Mouse (Mus musculus) embryo, embryonic 10 days (tissue): Measurements from ENCODE around the gene Ddi2.
"Not testable (repeated sequence)": the region's sequence is repeated elsewhere in the genome, so short reads cannot be mapped to it uniquely, and the experiment has no call there.

ENCODE experiments used
- DNase-seq: peaks from one replicate; pipeline ENCODE4 v3.0.0-alpha.2; 2015; ENCODE audit warnings: low spot score

The Ddi2 gene

DNA sequence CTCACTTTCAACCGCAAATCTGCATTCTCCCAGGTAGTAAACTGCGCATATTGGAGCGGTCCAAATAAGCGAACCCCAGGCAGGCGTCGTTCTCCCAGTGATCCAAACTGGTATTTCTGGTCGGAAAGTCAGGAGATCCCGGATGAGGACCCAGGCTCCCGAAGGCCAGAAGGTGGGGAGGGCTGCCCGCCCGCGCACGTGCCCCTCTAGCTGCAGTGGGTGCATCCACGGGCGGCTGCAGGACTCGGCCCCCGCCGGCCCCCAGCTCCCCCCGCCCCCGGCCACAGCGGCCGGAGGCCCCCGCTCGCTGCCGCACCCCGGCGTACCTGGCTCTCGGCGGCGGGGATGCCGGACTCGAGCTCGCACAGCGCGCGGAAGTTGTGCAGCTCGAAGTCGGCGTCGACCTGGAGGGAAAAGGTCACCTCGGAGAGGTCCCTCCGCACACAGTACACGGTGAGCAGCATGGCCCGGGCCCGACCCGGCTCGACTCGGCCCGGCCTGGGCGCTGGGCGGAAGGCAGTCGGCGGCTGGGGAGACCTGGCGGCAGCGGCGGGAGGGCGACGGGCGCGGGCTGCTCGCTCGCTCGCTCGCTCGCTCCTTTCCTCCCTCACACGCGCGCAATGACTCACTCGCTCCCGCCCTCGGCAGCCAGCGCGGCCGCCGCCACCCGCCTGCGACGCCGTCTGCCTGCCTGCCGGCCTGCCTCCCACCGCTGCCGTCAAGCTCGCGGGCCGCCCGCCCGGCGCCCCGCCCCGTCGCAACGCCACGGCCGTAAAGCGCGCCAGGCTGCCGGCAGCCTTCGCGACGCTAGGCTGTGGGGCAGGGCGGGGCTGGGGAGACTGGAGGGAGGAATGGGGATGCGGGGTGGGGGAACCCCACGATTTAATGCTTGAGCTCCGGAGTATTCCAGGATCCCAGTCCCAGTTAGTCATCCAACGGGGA is at the start of gene Ddi2:
Gene Ddi2 (minus strand): TSS at position 689 of the 942 bp plus-strand sequence.
- DNase-seq = peak; percentile 90

DNA sequence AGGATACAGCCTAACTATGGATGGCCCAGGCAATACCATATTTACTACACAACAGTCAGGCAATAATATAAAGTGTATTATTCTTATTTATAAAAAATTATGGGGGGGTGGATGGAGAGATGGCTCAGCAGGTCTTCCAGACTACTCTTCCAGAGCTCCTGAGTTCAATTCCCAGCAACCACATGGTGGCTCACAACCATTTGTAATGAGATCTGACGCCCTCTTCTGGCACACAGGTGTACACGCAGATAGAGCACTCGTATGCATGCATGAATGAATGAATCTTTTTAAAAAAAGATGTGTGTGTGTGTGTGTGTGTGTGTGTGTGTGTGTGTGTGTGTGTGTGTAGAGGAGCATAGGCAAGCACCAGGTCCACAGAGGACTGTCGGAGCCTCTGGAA is 49.8 kb upstream of the Ddi2 start:
- DNase-seq = not testable (repeated sequence)

DNA sequence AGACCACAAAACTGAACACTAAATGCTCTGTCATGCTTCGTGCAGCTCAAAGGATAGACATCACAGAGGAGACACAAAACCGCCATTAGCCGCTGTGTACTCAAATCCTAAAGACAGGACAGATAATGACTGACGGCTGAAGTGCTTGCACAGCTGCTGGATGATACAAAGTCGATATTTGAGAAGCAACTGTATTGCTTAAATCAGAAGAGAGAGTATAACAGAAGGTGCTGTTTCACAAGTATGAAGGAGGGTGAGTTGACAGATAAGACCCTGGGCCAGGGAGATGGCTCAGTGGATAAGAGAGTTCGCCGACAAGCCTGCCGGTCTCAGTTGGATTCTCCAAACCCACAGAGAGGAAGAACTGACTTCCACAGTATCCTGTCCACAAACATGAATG is 48.6 kb upstream of the Ddi2 start:
- DNase-seq = no peak

DNA sequence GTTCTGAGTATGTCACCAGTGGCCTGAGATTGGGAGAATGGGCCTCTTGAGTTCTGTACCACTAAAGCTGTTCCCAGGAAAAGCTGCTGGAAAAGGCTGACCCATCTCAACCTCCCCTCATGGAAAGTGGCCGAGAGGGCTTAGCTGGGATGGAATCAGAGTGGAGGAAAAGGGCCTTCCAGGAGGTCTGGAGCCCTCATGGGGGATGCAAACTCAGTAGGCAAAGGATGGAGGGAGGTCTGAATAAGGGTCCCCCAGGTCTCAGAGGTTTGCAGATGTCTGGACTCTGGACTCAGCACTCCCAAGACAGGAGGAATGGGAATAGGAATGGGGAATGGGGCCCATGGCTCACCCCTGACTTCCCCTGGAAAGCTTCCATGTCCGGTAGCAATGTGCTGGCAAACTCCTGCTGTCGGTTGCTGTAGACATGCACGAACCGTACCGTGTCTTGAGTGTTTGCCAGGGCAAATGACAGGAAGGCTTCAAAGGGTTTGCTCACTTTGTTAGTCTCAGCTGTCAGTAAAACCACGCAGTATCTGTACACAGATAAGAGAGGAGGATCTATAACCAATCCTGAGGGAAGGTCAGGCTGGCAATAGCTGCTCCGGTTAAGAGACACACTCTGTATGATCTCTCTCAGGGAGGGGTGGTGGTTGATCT is 46.4 kb upstream of the Ddi2 start:
- no peak for DNase-seq

DNA sequence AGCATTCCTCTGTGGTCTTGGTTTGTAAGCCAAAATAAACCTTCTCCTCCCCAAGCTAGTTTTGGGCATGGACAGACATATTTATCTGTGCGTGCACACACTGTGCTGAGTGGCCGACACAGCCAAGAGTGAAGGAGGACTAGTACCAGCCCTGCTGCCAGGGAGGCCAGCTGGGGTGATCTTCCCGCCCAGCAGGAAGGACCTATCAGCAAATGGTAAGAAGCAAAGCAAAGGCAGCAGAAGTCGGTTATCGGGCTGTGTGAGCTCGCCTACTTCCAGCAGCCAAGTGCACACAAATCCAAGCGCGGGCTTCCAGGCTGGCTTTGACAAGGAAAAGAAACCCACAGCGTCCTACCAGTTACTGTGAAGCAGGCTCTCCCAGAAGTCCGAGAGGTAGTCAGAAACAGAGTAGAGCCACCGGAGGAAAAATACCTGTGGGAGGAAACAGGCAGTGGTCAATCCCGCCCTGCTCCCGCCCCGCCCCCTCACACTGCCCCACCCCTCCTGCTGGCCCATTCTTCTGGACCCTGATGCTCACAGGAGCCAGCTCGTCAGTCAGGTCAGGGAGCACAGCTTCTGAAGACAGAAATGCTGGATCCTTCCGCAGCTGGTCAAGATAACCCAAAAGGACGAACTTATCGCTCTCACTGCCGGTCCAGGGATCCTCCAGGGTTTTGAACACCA is 44.3 kb upstream of the Ddi2 start:
- DNase-seq = no peak

DNA sequence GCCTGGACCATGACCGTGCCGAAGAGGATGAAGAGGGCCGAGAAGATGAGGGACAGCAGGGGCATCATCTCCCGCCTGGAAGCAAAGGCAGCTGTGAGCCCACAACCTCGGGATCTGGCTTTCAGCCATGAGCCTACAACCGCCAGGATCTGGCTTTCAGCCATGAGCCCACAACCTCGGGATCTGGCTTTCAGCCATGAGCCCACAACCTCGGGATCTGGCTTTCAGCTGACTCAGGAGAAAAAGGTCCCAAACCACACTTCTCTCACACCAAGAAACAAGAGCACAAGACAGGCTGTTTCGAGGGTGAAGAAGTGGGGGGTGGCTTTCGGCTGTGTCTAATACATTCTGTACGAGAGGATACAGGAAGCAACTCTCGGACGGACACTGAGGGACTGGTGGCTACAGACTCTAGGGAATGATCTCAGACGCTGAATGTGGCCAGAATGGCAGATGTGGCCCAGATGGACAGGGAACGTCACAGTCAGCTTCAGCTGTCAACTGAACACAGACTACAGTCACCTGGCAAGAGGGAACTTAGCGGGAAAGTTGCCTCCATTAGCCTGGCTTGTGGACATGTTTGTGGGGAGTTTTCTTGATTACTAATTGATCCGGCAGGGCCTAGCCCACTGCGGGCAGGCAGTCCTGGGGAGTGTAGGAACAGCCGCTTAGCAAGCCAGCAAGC is 43.6 kb upstream of the Ddi2 start:
- DNase-seq = no peak

DNA sequence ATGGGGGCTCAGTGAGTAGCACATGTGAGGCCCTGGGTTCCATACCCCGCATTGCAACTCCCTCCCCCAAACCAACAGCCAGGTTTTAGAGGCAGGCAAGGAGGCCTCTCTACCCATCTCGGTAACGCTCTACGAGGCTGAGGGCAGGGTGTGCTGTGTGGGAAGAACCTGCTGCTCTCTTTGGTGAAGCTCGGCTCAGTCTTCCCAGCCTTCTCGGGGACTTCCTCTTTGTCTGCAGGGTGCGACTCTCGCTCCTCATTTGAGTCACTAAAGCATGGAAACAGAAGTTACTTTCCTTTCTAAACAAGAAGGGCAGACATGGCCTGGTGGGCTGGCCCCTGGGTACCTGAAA is 43.1 kb upstream of the Ddi2 start:
- DNase-seq = no peak

DNA sequence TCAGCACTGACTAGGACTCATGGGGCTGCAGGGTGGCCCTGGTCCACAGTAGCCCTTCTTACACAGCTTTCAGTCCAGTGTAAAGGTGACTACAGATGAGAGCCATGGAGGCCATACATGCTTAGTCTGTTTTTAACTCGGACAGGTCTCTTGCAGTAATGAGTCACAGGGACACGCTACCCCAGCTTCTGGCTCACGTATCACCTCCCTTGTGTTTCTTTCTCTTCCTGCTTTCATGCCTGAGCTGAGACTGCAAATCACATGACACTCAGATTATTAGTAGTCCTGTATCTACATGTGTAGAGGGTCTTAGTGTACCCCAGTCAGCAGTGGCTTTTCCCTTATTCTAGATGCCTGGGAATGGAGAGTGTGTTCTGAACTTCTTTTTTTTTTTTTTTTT is 41.8 kb upstream of the Ddi2 start:
- no peak for DNase-seq

DNA sequence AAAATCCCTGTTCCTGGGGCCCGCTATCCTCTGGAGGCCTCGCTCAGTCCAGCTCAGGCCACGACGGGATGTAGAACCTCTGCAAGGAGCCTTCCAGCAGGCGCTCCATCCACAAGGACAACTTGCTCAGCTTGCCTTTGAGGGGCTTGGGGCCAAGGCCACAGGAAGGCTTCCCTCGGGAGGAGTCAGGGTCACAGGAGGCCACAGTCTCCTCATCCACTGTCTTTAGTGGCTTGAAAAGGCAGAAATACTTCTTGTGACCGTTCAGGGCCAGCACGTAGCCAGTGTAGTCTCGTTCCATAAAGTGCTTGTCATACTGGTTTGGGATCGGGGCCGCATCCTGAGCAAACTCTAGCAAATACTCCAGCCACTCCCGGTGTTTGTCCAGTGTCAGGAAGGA is 40.3 kb upstream of the Ddi2 start:
- no peak for DNase-seq

DNA sequence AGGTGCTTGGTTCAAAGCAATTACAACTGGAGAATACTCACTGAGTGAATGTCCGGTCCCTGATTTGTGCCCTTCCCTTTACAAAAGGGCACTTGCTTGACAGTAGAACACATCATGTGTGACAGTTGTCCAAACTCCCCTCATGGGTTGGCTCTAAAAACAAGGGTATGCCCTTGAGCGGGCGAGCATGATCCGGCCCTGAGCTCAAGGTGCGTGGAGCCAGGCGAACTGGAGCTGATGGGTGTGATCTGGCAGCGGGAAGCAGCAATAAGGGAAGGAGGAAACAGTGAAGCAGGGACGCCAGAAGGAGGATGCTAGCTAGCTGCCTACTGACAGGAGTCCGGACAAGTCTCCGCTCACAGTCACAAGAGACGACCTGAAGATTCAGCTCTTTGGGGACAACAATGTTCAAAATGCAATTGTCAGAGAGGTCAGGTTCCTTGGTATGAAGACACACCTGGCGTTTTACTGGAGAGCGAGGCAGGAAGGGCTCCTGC is 38.9 kb upstream of the Ddi2 start:
- no peak for DNase-seq

DNA sequence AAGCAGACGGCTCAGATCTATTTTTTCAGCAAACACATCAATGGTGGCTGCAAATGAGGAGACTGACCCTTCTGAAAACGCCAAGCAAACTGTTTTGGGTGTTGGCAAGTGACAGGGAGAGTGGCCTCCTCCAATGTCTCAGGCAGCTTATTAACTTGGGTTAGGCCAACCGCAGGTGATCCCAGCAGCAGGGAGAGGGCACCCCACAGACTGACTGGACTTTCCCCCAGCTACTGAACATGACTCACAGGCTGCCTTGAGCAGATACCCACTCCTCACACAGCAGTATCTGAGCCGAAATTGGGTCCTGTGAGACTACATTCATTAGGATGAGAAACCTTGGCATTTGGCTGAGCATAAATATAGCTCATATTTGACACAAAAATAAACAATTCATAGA is 37.7 kb upstream of the Ddi2 start:
- no peak for DNase-seq

DNA sequence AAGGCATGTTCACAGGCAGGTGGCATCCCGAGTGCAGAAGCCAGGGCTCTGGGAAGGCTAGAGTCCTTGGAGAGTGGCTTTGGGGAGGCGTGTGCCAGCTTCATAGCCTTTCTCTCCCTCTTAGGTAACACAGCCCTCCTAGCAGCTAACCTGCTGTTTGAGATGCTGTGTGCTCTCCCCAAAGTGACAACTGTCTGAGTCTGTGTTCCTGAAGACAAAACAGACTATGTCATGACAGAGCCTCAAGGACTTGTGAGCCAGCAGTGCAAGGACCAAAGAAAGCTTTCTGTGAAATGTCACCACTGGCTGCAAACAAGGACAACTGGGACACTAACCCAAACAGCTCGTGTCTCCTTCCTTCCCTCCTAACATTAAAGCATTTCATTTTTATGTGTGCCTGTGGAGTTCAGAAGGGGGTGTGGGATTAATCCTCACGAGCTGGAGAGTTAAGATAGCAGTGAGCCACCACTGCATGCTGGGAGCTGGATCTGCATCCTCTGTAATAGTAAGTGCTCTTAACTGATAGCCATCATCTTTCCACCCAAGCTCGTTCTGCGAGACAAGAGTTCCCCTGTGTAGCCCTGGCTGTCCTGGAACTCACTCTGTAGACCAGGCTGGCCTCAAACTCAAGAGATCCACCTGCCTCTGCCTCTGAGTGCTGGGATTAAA is 35.8 kb upstream of the Ddi2 start:
- no peak for DNase-seq

DNA sequence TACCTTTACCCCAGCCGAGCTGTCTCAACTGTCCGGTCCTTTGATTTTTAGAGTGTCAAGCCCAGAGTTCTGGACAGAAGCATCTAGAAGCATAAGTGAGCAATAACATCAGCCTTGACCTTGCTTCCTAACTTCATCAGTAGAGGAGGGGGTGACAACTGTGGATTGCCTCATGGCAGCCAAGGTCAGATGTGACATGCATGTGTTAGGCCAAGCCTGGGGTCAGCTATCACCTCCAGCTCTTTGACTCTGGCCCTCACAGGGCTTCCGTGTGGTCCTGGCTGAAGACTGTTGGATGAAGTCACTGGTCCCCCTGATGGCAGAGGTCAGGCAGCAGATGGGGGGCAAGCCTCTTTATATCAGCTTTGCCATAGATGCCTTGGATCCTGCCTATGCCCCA is 33.9 kb upstream of the Ddi2 start:
- DNase-seq = no peak

DNA sequence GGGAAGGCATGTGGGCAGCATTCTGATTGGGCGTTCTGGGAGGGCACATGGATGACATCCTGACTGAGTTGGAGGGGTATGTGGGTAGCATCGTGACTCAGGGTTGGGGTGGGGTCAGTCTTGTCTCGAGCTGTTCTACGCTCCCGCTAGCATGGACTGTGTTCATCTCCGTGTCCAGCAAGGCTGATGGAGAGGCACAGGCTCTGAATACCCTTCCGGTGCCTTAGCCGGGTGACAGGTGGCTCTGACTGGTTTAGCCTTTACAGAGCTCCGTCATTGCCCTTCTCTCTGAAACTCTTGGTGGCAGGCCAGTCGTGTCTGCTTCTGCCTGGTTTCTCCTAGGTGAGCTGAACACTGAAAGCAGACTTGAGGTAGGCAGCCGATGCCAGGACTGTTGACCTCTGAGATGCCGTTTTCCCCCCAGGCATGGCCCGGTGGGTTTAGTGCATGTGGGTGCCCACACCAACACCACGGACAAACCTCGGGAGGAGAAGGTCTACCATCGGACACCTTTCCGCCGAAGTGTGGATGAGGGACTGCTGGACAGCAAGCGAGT is 32.2 kb upstream of the Ddi2 start:
- no peak for DNase-seq

DNA sequence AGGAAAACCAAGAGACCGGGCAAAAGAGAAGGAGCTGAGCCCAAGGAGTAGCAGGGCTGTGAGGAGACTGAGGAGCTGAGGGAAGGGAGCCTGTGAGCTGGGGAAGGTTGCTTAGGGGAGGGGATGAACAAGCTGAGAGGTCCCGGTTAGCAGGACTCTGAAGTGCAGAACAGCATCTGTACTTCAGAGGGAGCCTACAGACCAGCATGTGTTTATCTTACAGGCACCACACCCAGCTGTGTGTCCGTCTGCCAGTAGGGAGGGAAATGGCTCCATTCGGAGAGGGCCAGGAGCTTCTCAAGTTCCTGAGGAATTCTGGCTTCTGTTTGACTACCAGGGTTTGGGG is 28.8 kb upstream of the Ddi2 start:
- peak; percentile 60 for DNase-seq

DNA sequence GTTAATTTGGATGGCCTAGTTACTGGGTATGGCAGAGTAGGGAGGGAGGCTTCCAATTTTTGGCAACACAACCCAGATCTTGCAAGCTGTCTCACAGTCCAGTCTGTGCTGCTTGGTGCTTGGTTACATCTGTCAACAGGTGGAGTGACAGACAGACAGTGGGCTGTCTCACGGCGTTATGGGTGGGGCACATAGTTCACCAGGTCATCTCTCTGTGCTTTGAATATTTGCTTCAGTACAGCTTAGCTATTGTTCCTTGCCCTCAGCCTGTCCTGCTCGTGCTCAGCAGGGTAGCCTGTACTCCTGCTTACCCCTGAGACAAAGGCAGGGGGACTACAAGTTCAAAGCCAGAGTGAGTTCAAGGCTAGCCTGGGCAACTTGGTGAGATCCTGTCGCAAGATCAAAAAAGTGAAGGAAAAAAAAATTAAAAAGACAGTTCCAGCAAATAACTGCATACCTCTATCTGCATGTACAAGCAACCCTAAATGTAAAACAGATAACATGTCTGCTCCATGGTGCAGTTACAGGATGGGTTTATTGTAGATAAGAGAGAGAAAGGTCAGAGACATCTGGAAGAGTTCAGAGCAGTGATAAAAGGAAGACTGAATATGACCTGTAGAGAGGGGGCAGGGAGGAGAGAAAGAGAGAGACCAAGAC is 28.3 kb upstream of the Ddi2 start:
- DNase-seq = no peak

DNA sequence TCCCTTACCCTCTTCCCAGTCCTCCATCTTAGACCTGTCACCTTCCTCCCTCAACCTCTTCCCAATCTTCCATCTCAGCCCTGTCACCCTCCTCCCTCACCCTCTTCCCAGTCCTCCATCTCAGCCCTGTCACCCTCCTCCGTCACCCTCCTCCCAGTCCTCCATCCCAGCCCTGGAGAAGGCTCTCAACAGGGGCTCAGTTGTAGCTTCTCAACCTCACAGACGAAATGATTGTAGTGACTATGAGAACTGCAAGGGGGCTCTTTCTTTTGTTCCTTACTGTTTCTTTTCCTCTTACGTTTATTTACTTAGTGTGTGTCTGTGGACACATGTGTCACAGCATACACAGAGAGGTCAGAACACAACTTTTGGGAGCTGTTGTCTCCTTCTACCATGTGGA is 27.6 kb upstream of the Ddi2 start:
- DNase-seq = no peak

DNA sequence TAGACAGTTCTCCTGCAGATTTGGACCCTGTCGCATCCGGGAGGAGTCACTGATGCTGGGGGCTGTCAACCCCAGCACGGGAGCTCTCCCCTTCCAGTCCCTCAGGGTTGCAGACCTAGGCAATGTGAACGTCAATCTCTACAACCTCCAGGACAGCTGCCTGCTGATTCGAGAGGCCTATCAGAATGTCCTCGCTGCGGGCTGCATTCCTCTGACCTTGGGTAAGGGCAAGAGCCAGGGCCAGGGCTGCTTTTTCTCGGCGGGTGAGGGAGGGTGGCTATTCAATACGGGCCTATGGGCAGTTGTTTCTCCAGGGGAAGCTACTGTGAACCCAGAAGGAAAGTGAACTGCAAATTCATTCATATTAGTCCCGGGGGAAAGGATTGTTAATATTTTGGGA is 26.3 kb upstream of the Ddi2 start:
- no peak for DNase-seq

DNA sequence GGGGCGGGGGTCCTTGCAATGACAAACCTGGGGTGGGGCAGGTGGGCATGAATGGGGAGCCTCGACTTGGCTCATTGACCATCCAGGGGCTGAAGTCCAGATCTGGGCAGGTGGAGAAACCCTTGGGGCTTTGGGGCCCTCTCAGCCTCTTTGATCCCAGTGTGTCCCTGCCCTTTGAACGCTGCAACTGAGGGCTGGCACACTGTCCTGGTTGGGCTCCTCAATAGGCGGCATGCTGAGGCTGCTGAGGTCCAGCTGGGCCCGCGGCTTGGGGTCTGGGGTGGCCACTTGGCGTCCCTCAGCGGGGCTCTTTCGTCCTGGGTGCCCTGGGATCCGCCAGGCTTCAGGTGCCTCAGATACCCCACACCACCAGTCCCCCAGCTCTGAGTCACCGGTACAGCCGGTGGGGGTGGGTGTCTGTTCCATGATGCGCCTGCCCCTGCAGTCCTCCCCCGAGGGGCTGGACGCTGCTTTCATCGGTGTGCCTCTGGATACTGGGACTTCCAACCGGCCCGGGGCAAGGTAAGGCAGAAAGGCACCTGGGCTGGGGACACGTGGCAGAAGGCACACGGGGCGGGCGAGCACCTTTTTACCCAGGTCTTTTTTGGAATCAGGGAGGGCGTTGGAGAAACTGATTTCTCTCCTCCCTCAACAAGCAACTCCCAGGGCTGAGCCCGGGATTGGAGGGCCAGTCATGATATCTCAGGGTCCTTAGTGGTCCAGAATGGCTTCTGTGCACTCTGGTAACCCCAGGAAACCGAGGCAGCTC is 23.5 kb upstream of the Ddi2 start, which contains the start of gene Agmat:
Gene Agmat (plus strand): TSS at position 95 of the 769 bp plus-strand sequence.
- no peak for DNase-seq

DNA sequence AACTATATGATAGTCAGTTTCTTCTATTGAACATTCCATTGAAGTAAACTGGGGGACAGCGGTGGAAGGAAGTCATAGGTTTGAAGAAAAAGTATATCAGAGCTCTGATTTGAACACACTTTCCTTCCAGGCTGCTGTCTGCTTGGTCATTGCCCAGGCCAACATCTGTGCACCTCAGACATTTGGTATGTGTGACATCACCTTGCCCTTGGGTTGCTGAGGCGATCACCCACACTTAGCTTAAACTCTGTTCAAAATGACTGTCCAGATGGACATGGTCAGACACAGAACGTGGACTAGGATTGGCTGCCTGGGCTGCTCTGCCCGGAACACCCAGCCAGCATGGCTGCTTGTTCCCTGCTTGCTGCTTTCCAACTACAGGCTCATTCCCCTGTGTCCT is 19.2 kb upstream of the Ddi2 start:
- no peak for DNase-seq
